ENCODE assay signal across 8 mouse cellular contexts in the genomic region with DNA sequence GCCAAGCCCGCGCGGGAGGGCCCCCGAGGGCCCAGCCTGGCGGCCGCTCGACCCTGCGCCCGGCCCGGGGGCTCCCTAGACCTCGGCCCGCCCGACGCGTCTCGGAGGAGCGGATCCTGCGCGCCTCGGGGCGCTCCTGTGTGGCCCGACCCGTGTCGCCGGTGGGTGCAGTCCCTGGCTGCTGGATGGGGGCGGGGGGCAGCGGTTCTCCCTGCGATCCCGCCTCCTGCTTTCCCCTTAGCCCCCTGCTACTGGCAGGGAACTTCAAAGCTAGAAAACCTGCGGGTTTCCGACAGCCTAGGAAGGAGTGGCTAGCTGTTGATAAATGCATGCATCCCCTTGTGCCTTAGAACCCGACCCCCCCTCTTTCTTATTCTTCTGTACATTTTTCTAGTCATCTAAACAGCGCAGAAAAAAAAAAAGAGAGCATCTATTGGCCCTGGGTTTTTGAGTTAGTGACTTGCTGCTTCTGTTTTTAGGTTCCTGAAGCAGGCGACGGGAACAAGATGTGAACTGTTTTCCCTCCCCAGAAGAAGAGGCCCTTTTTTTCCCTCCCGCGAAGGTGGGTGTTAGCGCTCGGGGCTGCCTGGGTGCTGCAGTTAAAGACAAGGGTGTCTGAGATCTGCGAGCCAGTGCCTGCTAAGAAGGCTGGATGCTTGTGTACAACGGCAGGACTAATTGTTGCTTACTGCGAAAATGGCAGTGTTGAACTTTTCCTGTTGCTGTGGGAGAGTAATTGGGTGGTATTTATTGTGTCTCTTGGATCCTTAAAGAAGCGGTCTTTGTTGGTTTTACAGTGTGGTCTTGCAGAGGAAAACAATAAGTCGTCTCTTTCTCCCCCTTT. TPM values are rescaled to one million over a fixed set of nuclear protein-coding genes. Genes with fewer than 3 reads are reported as not detected.
DNase-seq lines count a peak whose midpoint lies in the region; ATAC-seq lines count a peak whose summit lies in the region.

No protein-coding gene starts in this region.

- H3K27ac ChIP-seq in heart, embryonic 11.5 days (ENCODE audit: low read depth, low read length): peak overlapping the region; percentile 98

- peak; percentile 42 to 80 for DNase-seq in adrenal gland, adult (ENCODE audit: inconsistent age in 2 of 2, low spot score in 1 of 2)
- no peak for DNase-seq in adrenal gland, adult 8-10 months
- peak; percentile 55 to 56 for DNase-seq in B cell, adult 2 months
- DNase-seq in c-Kit-positive CD71-positive TER-119-negative erythroid progenitor cells, embryonic 14.5 days (ENCODE audit: low read depth): peak; percentile 72
- DNase-seq in kidney, postnatal 14 days: peak; percentile 33
- DNase-seq in mesoderm, embryonic 11.5 days (ENCODE audit: low read depth, low spot score): peak; percentile 66
- DNase-seq in spleen, postnatal 4 days (ENCODE audit: low spot score in 2 of 2): peak; percentile 65 to 83

- H3K9me3 ChIP-seq in heart, embryonic 11.5 days (replicated peaks; ENCODE audit: control insufficient read depth, low read length): no peaks in the 10 kb centered on the region

- H3K4me2 ChIP-seq in heart, embryonic 11.5 days: peak overlapping the region; percentile 70

- no peak; the same call in 1 of the 2 replicates for ATAC-seq in heart, embryonic 11.5 days (replicated peaks; ENCODE audit: insufficient number of reproducible peaks, low FRiP score, low TSS enrichment)

- WGBS in heart, embryonic 11.5 days (ENCODE audit: insufficient replicate concordance): under 1% methylated on average over 31 of the region's 44 CpGs

- H3K4me1 ChIP-seq in heart, embryonic 11.5 days (ENCODE audit: control insufficient read depth, insufficient read depth, low read length): peaks cover 14% of the 10 kb centered on the region

- H3K36me3 ChIP-seq in heart, embryonic 11.5 days (ENCODE audit: control insufficient read depth, insufficient read depth, low read length): no peaks in the 10 kb centered on the region

- peak overlapping the region; percentile 89 for H3K4me3 ChIP-seq in heart, embryonic 11.5 days (ENCODE audit: low read depth, low read length)

- peak overlapping the region; percentile 98 for H3K9ac ChIP-seq in heart, embryonic 11.5 days (ENCODE audit: low read depth, low read length)

- H3K27me3 ChIP-seq in heart, embryonic 11.5 days (ENCODE audit: control insufficient read depth, insufficient read depth, low read length): no peaks in the 10 kb centered on the region

RNA-seq across cellular contexts. Expression of gene Jak2, which starts 0.6 kb away (rescaled TPM):
- 10 to 100 TPM; 20.9 to 24.8 (median 22.8) TPM for total RNA-seq in adrenal gland, adult 8-10 months (2022)
- polyA plus RNA-seq in heart, embryonic 11.5 days (2014; fragmentation: Nextera tagmentation; extraction: Ambion mirVana): 9.8 and 10.4 TPM in 2 replicates
